Mouse (Mus musculus): ENCODE results near the gene Ifrd1.
"Not testable (repeated sequence)": the region's sequence is repeated elsewhere in the genome, so short reads cannot be mapped to it uniquely, and the experiment has no call there.

Gene Ifrd1

DNA sequence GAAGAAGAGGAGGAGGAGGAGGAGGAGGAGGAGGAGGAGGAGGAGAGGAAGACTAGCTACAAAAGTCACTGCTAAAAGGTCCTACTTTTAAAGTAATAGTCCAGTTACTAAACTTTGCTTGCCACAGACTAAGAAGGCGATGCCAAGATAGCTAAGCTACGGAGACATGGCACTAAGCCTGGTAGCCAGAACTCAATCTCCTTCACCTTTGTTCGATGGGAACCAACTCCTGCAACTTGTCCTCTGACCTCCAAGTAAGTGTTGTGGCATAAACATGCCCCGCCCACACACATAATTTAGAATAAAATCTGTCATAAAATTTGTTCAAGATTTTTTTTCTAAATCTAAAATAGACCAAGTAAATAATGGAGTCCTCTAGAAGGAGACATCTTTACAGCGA is 50.3 kb downstream of the Ifrd1 start:
- DNase-seq = peak; percentile 35

DNA sequence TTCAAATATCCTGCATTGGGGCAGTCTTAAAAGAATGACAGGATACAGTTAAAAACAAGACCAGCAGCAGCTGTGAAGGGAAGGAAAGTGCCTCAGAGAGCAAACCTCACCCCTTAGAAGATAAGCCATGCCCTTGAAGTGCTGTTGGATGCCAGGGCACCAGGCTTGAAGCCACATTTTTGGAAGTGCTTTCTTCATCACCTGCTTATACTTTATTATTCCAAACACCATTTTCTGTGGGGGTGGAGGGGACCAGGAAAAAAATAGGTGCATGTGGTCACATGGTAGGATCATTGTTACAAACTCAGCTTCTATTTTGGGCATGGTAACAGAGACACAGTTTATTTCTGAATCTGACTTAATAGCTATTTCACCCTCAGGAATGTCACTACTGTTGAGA is 50.8 kb downstream of the Ifrd1 start:
- DNase-seq = peak; percentile 36

DNA sequence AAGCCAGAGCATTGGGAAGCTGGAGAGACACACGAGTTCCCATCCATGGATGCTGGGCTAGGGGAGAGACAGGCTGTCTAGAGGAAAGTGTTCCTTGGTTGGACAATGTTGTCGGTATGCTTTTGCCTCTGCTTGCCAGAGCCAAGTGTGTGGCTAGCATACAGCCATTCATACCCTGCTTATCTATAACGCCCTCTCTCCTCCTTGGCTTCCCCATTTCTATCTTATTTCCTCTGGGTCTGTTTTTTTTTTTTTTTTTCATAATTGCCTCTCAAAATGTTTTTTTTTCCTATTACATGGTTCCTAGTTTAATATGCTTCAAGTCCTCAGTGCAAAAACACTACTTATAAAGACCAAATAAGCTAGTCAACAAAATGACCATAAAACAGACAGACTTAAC is 62.8 kb downstream of the Ifrd1 start:
- DNase-seq = no peak

DNA sequence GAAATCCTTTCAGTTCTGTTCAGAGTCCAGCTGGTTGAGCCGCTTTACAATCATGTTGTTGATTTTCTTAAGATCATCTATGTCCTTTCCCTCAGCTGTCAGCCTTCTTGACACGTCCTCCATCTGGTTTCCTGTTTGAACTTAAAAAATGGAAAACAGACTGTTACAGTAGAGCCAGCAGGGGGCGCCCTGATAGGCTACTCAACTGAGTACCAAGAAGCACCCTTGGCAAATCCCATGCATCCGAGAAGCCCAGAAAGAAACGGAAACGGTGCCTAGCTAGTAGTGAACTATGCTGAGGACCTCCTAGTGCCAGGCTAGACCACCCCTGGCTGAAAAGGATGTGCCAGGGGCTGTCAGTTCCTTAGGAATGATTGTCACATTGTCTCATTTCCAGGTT is 71.2 kb downstream of the Ifrd1 start:
- DNase-seq = peak; percentile 79

DNA sequence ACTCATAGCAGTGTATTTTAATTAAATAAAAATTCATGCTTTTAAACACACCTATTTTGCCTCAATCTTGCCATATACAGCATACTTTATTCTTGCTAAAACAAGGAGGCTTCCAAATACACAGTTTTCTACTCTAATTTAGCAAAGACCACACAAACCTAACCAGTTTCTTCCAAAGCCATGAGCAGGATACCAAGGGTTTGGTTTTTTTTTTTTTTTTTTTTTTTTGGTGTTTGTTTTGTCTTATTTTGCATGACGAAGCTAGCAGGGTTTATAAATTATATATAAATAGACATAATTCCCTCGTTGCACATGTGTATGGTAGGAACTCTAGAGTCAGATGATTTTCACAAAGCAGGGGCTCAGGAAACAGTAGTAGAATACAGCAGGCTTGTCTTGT is 72.1 kb downstream of the Ifrd1 start:
- DNase-seq = no peak

DNA sequence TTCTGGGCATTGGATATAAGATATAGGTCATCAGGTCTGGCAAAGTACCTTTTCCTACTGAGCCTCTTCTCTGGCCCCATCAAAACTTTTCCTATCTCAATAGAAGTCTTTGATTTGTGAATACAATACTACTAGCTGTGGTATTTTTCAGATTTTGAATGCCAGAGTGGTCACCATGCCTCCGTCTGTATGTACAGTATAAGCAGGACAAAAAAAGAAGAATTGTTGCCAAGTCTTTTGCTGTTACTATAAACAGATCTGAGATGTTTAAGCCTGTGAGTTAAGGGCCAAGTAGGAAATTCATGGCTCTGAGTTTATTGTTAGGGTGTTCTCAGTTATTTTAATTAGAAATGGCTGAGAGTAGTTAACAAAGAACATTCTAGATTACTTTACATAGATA is 73.1 kb downstream of the Ifrd1 start:
- DNase-seq = not testable (repeated sequence)

DNA sequence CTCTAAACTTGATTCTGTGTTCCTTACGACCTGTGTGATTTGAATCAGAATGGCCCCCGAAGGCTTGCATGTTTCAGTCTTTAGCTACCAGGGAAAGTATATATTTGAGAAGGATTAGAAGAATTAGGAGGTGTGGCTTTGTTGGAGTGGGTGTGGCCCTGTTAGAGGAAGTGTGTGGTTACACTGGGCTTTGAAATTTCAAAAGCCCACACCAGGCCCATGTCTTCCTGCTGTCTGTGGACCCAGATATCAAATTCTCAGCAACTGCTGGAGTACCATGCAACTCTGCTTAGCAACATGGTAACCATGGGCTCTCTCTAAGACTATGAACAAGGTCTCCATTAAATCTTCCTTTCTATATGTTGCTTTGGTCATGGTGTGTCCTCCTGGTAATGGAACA is 76.7 kb downstream of the Ifrd1 start:
- DNase-seq = no peak

DNA sequence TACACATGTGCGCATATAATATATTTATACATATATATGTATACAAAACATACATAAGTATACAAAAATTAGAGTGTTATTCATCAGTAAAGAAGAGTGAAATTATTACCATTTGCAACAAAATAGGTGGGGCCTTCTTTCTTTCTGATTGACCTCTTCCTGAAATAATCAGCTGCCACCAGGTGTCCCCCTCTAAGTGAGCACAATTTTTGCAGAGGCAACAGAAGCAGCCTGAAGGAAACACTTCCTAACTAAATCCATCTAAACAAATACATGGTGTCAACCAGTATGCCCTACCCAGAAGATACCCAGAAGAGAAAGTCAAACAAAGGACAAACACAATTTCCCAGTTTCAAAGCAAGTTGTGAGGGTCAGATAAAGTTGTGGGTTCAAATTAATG is 78.6 kb downstream of the Ifrd1 start:
- DNase-seq = peak; percentile 34

DNA sequence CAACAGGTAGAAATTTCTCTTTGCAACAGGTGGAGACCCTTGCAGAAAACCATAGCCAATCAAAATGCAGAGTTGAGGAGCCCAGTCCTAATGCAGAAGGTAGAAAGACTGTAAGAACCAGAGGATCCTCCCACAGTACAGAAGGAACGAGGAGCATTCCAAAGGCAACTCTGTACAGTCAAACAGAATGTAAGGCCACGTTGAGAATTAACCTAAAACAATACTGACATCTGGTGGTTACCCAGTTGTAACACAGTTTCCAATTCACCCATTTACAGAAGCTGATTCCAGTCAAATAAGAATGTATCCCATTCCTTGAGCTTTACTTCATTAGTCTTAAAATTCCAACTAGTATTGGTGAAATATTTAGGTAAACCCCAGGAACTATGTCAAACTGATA is 83.7 kb downstream of the Ifrd1 start:
- DNase-seq = no peak

DNA sequence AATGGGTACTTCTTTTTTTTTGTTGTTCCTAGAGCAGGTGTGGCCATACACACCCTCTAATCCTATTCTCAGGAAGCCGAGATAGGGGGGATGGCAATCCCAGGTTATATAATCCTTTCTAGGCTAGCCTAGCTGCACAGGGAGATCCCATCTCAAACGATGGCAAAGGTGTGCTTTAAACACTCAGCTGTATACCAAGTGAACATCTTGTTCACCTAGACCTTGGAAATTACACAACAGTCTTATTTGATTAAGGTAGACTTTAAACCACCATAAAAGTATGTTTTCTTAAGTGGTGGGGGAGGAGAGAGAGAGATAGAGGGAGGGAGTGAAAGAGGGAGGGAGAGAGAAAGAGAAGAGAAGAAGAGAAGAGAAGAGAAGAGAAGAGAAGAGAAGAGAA is 87.5 kb downstream of the Ifrd1 start:
- DNase-seq = no peak

DNA sequence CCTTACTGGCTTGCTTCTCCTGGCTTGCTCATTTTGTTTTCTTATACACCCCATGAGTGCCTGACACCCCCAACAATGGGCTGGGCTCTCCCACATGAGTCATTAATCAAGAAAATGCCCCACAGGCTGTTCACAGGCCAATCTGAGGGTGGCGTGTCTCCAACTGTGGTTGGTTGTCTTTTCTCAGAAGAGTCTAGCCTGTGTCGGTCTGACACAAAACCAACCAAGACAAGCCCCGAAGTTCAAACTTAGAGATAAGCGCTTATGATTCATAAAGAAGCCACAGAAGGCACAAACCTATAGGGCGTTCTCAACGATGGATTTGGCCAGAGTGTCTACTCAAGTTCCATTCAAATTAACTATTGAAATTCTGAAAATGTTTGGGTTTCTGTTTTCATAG is 94.1 kb downstream of the Ifrd1 start:
- DNase-seq = no peak

DNA sequence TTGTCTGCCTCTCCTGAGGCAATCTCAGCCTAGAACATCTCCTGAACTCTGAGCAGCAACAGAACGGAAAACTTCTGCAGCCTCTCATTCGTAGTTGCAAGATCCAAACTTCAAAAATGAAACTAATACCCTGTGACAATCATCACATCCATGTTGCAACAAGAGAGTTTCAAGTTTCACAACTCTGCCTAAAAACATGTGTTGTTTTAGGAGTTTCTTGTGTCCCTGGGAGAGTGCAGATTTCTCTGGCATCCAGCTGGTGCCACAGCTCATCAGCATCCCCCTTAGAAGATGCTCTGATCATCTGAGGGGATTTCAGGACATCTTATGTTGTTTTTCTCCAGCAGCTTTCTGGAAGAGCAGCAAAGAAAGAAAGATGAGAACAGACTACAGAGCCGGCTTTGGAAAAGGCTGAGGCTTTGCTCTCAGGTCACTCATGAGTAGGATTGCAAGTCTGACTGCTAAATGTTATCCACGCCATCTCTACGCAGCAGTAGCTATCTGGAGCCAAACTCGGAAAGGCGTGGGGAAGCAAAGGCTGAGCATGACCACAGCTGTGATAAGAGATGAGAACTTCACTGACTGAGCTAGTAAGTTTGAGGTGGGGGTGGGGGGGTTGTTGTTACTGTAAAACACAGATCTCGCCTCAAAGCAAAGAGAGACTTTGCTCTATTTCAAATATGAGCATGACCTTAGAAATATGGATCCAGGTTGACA is 95.8 kb downstream of the Ifrd1 start:
- DNase-seq = no peak

Measured in thymus, postnatal 4 days (tissue).